Mouse (Mus musculus) forebrain, embryonic 12.5 days (tissue): ENCODE measurements around the gene Dync1li2. TPM values are rescaled to one million over a fixed set of nuclear protein-coding genes. Genes with fewer than 3 reads are reported as not detected.
A peak's percentile ranks its signal among the peaks of the same experiment; 100 is the strongest.

ENCODE experiments used
- ATAC-seq: fragments of 200-750 bp; cut with Nextera tagmentation; 2 replicates; pipeline ENCODE4 v1.8.0; 2017; ENCODE audit warnings: moderate TSS enrichment; ENCODE audit not compliant: low FRiP score
- H3K27ac ChIP-seq: fragments of 300-500 bp; sonication (generic); 2 replicates; pipeline ENCODE4 v1.5.1; 2016; ENCODE audit warnings: mild to moderate bottlenecking
- H3K27me3 ChIP-seq: fragments of 300-500 bp; sonication (generic); 2 replicates; pipeline ENCODE4 v1.6.1; 2016; ENCODE audit warnings: mild to moderate bottlenecking
- H3K36me3 ChIP-seq: fragments of 300-500 bp; sonication (generic); replicated peaks from 2 replicates; pipeline ENCODE4 v1.6.1; 2016; ENCODE audit warnings: mild to moderate bottlenecking
- H3K4me1 ChIP-seq: fragments of 300-500 bp; sonication (generic); 2 replicates; pipeline ENCODE4 v1.6.1; 2016
- H3K4me2 ChIP-seq: fragments of 300-500 bp; sonication (generic); 2 replicates; pipeline ENCODE4 v1.6.1; 2016; ENCODE audit warnings: mild to moderate bottlenecking, moderate library complexity
- H3K4me3 ChIP-seq: fragments of 300-500 bp; sonication (generic); replicated peaks from 2 replicates; pipeline ENCODE4 v1.5.1; 2016; ENCODE audit warnings: mild to moderate bottlenecking
- H3K9ac ChIP-seq: fragments of 300-500 bp; sonication (generic); 2 replicates; pipeline ENCODE4 v1.6.1; 2016; ENCODE audit warnings: mild to moderate bottlenecking
- H3K9me3 ChIP-seq: fragments of 300-500 bp; sonication (generic); 2 replicates; pipeline ENCODE4 v1.6.1; 2016
- WGBS: fragments of 180-500 bp; shearing (Covaris S2); methylation state at CpG from one replicate; pipeline ENCODE4 v1.1.7; 2016; 5-methylcytosine and 5-hydroxymethylcytosine counted together
- polyA plus RNA-seq: library from polyadenylated mRNA; unstranded; fragments of >200 nt; fragmentation: Nextera tagmentation; extraction: Ambion mirVana; gene quantifications from 2 replicates; pipeline ENCODE4 v1.2.1, GENCODE M21; 2016

The Dync1li2 gene
- 129 and 136 TPM in 2 replicates for polyA plus RNA-seq

GRCm38 (mm10) chr8:104442299-104443124 is at the start of gene Dync1li2:
Dync1li2 (minus strand) TSS chr8:104443047.
- H3K4me3 ChIP-seq, result peak within 1 kb of the TSS; percentile 91
- H3K27me3 ChIP-seq, result no peaks in the 10 kb centered on the region
- peak within 1 kb of the TSS; percentile 95 for H3K9ac ChIP-seq
- H3K4me2 ChIP-seq, result peak within 1 kb of the TSS; percentile 90
- peak; percentile 90 for ATAC-seq
- no peaks in the 10 kb centered on the region for H3K9me3 ChIP-seq
- H3K27ac ChIP-seq, result peak within 1 kb of the TSS; percentile 91
- H3K36me3 ChIP-seq, result peaks cover 32% of the 10 kb centered on the region
- WGBS, result under 1% methylated on average over 75 of the region's 75 CpGs
- peaks cover 17% of the 10 kb centered on the region for H3K4me1 ChIP-seq

GRCm38 (mm10) chr8:104479091-104479490 is 36.2 kb upstream of the Dync1li2 start:
- no peaks in the 10 kb centered on the region for H3K9me3 ChIP-seq
- H3K27ac ChIP-seq, result no peak overlapping the region
- no peak overlapping the region for H3K4me2 ChIP-seq
- no peak for ATAC-seq
- H3K4me1 ChIP-seq, result no peaks in the 10 kb centered on the region
- no peaks in the 10 kb centered on the region for H3K36me3 ChIP-seq
- no peaks in the 10 kb centered on the region for H3K27me3 ChIP-seq
- 54% methylated on average over 1 of the region's 1 CpGs for WGBS
- no peak overlapping the region for H3K9ac ChIP-seq
- no peak overlapping the region for H3K4me3 ChIP-seq

GRCm38 (mm10) chr8:104472465-104472864 is 29.6 kb upstream of the Dync1li2 start:
- Histone ChIP-seq H3K27me3 (no peaks in the 10 kb centered on the region), H3K4me1 (no peaks in the 10 kb centered on the region), H3K36me3 (no peaks in the 10 kb centered on the region), H3K4me3 (no peak overlapping the region), H3K9ac (no peak overlapping the region), H3K27ac (no peak overlapping the region), H3K4me2 (no peak overlapping the region), H3K9me3 (no peaks in the 10 kb centered on the region)
- ATAC-seq, result no peak
- 78% methylated on average over 3 of the region's 3 CpGs for WGBS

- H3K4me1 ChIP-seq, result no peaks in the 10 kb centered on the region
- no peaks in the 10 kb centered on the region for H3K36me3 ChIP-seq
- H3K9ac ChIP-seq, result no peak overlapping the region
- WGBS, result 68% methylated on average over 2 of the region's 2 CpGs
- H3K9me3 ChIP-seq, result no peaks in the 10 kb centered on the region
- ATAC-seq, result no peak
- H3K4me3 ChIP-seq, result no peak overlapping the region
- no peak overlapping the region for H3K4me2 ChIP-seq
- no peak overlapping the region for H3K27ac ChIP-seq
- H3K27me3 ChIP-seq, result no peaks in the 10 kb centered on the region
These were observed 24.6 kb upstream of the Dync1li2 start for GRCm38 (mm10) chr8:104467463-104467862.

GRCm38 (mm10) chr8:104452177-104452576 is 9.3 kb upstream of the Dync1li2 start:
- no peak for ATAC-seq
- Histone ChIP-seq H3K4me1 (no peaks in the 10 kb centered on the region), H3K9ac (no peak overlapping the region), H3K36me3 (no peaks in the 10 kb centered on the region), H3K9me3 (no peaks in the 10 kb centered on the region), H3K27me3 (no peaks in the 10 kb centered on the region), H3K27ac (no peak overlapping the region), H3K4me2 (no peak overlapping the region), H3K4me3 (no peak overlapping the region)
- 93% methylated on average over 3 of the region's 3 CpGs for WGBS

- H3K36me3 ChIP-seq, result no peaks in the 10 kb centered on the region
- ATAC-seq, result no peak
- no peak overlapping the region for H3K27ac ChIP-seq
- no peak overlapping the region for H3K9ac ChIP-seq
- no peaks in the 10 kb centered on the region for H3K9me3 ChIP-seq
- H3K27me3 ChIP-seq, result no peaks in the 10 kb centered on the region
- no peak overlapping the region for H3K4me3 ChIP-seq
- WGBS, result 80% methylated on average over 3 of the region's 3 CpGs
- H3K4me2 ChIP-seq, result no peak overlapping the region
- H3K4me1 ChIP-seq, result no peaks in the 10 kb centered on the region
These were observed 5.9 kb upstream of the Dync1li2 start for GRCm38 (mm10) chr8:104448796-104449195.

- Histone ChIP-seq H3K27me3 (no peaks in the 10 kb centered on the region), H3K36me3 (0 out of 2 replicates have a peak, but pooled peaks cover under 1% of the 10 kb centered on the region), H3K9ac (no peak overlapping the region), H3K4me1 (peaks cover 9% of the 10 kb centered on the region), H3K27ac (no peak overlapping the region), H3K4me2 (no peak overlapping the region), H3K4me3 (no peak overlapping the region), H3K9me3 (no peaks in the 10 kb centered on the region)
- ATAC-seq, result no peak
- WGBS, result 86% methylated on average over 3 of the region's 3 CpGs
These were observed 3.2 kb upstream of the Dync1li2 start for GRCm38 (mm10) chr8:104446016-104446415.

GRCm38 (mm10) chr8:104445248-104445647 is 2.4 kb upstream of the Dync1li2 start:
- H3K9me3 ChIP-seq, result no peaks in the 10 kb centered on the region
- no peak overlapping the region for H3K4me3 ChIP-seq
- no peak overlapping the region for H3K9ac ChIP-seq
- H3K4me1 ChIP-seq, result peaks cover 17% of the 10 kb centered on the region
- WGBS, result 68% methylated on average over 6 of the region's 6 CpGs
- no peaks in the 10 kb centered on the region for H3K27me3 ChIP-seq
- peaks cover 7% of the 10 kb centered on the region for H3K36me3 ChIP-seq
- no peak overlapping the region for H3K4me2 ChIP-seq
- no peak for ATAC-seq
- no peak overlapping the region for H3K27ac ChIP-seq

GRCm38 (mm10) chr8:104443125-104443679 is 355 bp upstream of the Dync1li2 start:
- Histone ChIP-seq H3K27ac (no peak overlapping the region), H3K9me3 (no peaks in the 10 kb centered on the region), H3K4me1 (peaks cover 17% of the 10 kb centered on the region), H3K4me2 (peak overlapping the region; percentile 90; the same call in 1 of the 2 replicates), H3K9ac (peak overlapping the region; percentile 95), H3K27me3 (no peaks in the 10 kb centered on the region), H3K36me3 (peaks cover 27% of the 10 kb centered on the region), H3K4me3 (peak overlapping the region; percentile 91)
- ATAC-seq, result peak; percentile 37
- WGBS, result 67% methylated on average over 7 of the region's 7 CpGs

GRCm38 (mm10) chr8:104441613-104442012 is 1.2 kb downstream of the Dync1li2 start:
- H3K4me3 ChIP-seq, result peak overlapping the region; percentile 91
- WGBS, result 70% methylated on average over 7 of the region's 7 CpGs
- no peak for ATAC-seq
- H3K27ac ChIP-seq, result peak overlapping the region; percentile 91; the same call in 1 of the 2 replicates
- peak overlapping the region; percentile 95 for H3K9ac ChIP-seq
- peaks cover 17% of the 10 kb centered on the region for H3K4me1 ChIP-seq
- H3K36me3 ChIP-seq, result peaks cover 41% of the 10 kb centered on the region
- H3K4me2 ChIP-seq, result peak overlapping the region; percentile 90
- no peaks in the 10 kb centered on the region for H3K27me3 ChIP-seq
- no peaks in the 10 kb centered on the region for H3K9me3 ChIP-seq

GRCm38 (mm10) chr8:104439461-104439860 is 3.4 kb downstream of the Dync1li2 start:
- Histone ChIP-seq H3K27me3 (no peaks in the 10 kb centered on the region), H3K4me1 (peaks cover 26% of the 10 kb centered on the region), H3K4me2 (no peak overlapping the region), H3K4me3 (no peak overlapping the region), H3K36me3 (peaks cover 63% of the 10 kb centered on the region), H3K9me3 (no peaks in the 10 kb centered on the region), H3K27ac (no peak overlapping the region), H3K9ac (no peak overlapping the region)
- ATAC-seq, result no peak
- 93% methylated on average over 8 of the region's 8 CpGs for WGBS

GRCm38 (mm10) chr8:104437494-104438135 is 5.2 kb downstream of the Dync1li2 start:
- no peak for ATAC-seq
- H3K9me3 ChIP-seq, result no peaks in the 10 kb centered on the region
- H3K9ac ChIP-seq, result no peak overlapping the region
- H3K4me3 ChIP-seq, result no peak overlapping the region
- H3K27me3 ChIP-seq, result no peaks in the 10 kb centered on the region
- H3K4me2 ChIP-seq, result no peak overlapping the region
- H3K27ac ChIP-seq, result no peak overlapping the region
- peaks cover 26% of the 10 kb centered on the region for H3K4me1 ChIP-seq
- WGBS, result 92% methylated on average over 13 of the region's 13 CpGs
- peaks cover 80% of the 10 kb centered on the region for H3K36me3 ChIP-seq
